Mouse (Mus musculus): ENCODE data around the gene Elf5.

DNA sequence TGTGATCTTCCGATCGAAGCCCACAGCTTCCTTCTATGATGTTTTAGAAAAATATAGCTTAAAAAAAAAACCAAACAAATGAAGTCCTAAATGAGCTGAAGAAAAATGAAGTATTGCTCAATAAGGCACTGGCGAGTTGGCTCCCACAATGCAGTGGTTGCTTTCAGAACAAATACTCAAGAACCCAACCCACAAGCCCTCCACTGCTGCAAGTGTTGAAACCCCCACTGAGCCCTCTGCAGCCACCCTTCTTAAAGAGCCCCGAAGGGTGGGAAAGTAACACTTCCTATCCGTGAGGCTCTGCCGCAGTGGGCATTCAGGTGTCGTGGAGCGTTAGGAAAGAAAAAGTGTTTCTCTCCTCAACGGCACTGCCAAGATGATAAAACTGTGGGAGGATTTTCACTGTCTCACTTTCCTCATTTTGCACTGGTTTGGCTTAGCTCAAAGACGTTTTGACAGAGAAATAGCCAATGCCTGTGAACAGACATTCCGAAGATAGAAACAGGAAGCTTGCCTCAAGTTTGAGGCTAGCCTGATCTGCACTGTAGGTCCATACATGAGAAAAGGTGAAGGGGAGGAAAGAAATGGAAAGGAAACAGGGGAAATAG, 14.1 kb downstream of the Elf5 start:
- no peak for TF ChIP-seq CTCF (IDR thresholded peaks at IDR 0.05; ENCODE audit: low read depth)
- TF ChIP-seq EP300 (optimal IDR thresholded peaks at IDR 0.05): no peak

Measured in stomach, postnatal 0 days (tissue).